22 mouse cellular contexts compared by ENCODE assay signal in the genomic region with DNA sequence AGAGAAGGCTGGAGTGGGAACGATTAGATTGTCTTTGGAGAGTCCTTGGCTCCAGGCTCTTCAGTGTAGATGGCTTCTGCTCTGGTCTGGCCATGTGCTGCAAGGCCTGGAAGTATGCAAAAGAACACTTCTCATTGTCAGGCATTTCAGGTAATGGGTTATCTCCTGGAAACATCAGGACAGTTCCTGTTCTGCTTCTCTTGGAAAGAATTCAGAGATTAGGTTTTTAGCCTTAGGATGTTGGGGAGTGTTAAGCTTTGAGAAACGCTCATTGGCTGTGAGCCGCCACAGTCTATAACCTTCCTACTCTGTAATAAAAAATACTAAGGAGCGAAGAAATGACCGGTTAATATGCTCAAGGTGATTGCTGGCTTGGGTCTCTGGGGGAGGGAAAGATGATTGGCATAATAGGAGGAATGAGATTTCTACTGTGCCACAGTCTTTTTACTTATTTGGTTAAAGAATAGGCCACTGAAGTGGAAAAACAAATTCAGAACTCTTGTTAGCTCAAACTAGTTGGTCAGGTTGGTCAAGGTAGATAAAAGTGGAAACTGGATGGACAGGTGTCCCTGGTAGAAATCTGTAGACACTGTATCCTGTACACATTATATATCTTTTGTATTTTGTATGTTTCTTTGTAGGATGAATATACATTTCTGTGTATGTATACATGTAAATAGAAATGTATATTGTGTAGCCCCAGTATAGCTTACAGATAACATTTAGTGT. TPM values are rescaled to one million over a fixed set of nuclear protein-coding genes. Genes with fewer than 3 reads are reported as not detected.
A peak's percentile ranks its signal among the peaks of the same experiment; 100 is the strongest.
DNase-seq lines count a peak whose midpoint lies in the region; ATAC-seq and TF ChIP-seq lines count a peak whose summit lies in the region.
"Had no signal": no experiment of that assay in that cellular context is flagged by ENCODE, and none has a peak within 500 bp of the region (broad histone marks: within the 10 kb centered on the region; RNA-seq: fewer than 3 reads in every experiment).

No protein-coding gene starts in this region.

- H3K9ac ChIP-seq in heart, postnatal 0 days (replicated peaks; ENCODE audit: low read depth, low read length) = no peak overlapping the region
- H3K9ac ChIP-seq in liver, embryonic 12.5 days = no peak overlapping the region
- H3K9ac ChIP-seq in liver, postnatal 0 days (replicated peaks) = no peak overlapping the region
- H3K9ac ChIP-seq: embryonic facial prominence, embryonic 12.5 days; forebrain, embryonic 13.5 days; heart, embryonic 13.5 days; hindbrain, embryonic 15.5 days; midbrain, embryonic 12.5 days had no signal

- TF ChIP-seq CTCF in heart, postnatal 0 days (IDR thresholded peaks at IDR 0.05; ENCODE audit: low read depth) = no peak
- no peak for TF ChIP-seq CTCF in liver, postnatal 0 days (IDR thresholded peaks at IDR 0.05; ENCODE audit: low read depth)

- ATAC-seq in heart, postnatal 0 days (ENCODE audit: insufficient read depth, low read depth) = no peak
- ATAC-seq in liver, embryonic 12.5 days = 0 out of 2 replicates have a peak, but pooled peaks have one; percentile 30
- no peak for ATAC-seq in liver, postnatal 0 days
- ATAC-seq: activated CD4-positive, CD25-positive, alpha-beta regulatory T cell, adult 4 months; forebrain, embryonic 13.5 days; Patski had no signal

- no peaks in the 10 kb centered on the region for H3K9me3 ChIP-seq in heart, postnatal 0 days (replicated peaks; ENCODE audit: control insufficient read depth, low read length)
- H3K9me3 ChIP-seq in liver, embryonic 12.5 days (replicated peaks) = no peaks in the 10 kb centered on the region
- H3K9me3 ChIP-seq in liver, postnatal 0 days (ENCODE audit: low read length) = no peaks in the 10 kb centered on the region
- H3K9me3 ChIP-seq: embryonic facial prominence, embryonic 12.5 days; forebrain, embryonic 13.5 days; heart, embryonic 13.5 days; hindbrain, embryonic 15.5 days; midbrain, embryonic 12.5 days had no signal

- no peaks in the 10 kb centered on the region for H3K27me3 ChIP-seq in heart, postnatal 0 days (ENCODE audit: control insufficient read depth, insufficient read depth, low read length)
- H3K27me3 ChIP-seq in liver, embryonic 12.5 days (replicated peaks) = no peaks in the 10 kb centered on the region
- no peaks in the 10 kb centered on the region for H3K27me3 ChIP-seq in liver, postnatal 0 days (ENCODE audit: insufficient read depth, low read length)
- H3K27me3 ChIP-seq: embryonic facial prominence, embryonic 12.5 days; forebrain, embryonic 13.5 days; heart, embryonic 13.5 days; hindbrain, embryonic 15.5 days; midbrain, embryonic 12.5 days; Patski had no signal

- no peak overlapping the region for H3K4me2 ChIP-seq in heart, postnatal 0 days (ENCODE audit: low read depth, low read length)
- no peak overlapping the region for H3K4me2 ChIP-seq in liver, embryonic 12.5 days
- no peak overlapping the region for H3K4me2 ChIP-seq in liver, postnatal 0 days (ENCODE audit: low read depth, low read length)
- H3K4me2 ChIP-seq: embryonic facial prominence, embryonic 12.5 days; forebrain, embryonic 13.5 days; heart, embryonic 13.5 days; hindbrain, embryonic 15.5 days; midbrain, embryonic 12.5 days had no signal

- no peak for TF ChIP-seq EP300 in heart, postnatal 0 days (IDR thresholded peaks at IDR 0.05; ENCODE audit: low read depth)
- TF ChIP-seq EP300 in liver, postnatal 0 days (IDR thresholded peaks at IDR 0.05; ENCODE audit: low read depth) = no peak

- H3K36me3 ChIP-seq in heart, postnatal 0 days (replicated peaks; ENCODE audit: control insufficient read depth, insufficient read depth, low read length) = no peaks in the 10 kb centered on the region; the same call in 1 of the 2 replicates
- no peaks in the 10 kb centered on the region for H3K36me3 ChIP-seq in liver, embryonic 12.5 days
- no peaks in the 10 kb centered on the region for H3K36me3 ChIP-seq in liver, postnatal 0 days (replicated peaks; ENCODE audit: insufficient read depth, low read length)
- H3K36me3 ChIP-seq: embryonic facial prominence, embryonic 12.5 days; G1E; heart, embryonic 13.5 days; hindbrain, embryonic 15.5 days; midbrain, embryonic 12.5 days had no signal

- H3K4me3 ChIP-seq in heart, postnatal 0 days (ENCODE audit: low read depth, low read length) = no peak overlapping the region
- H3K4me3 ChIP-seq in liver, embryonic 12.5 days = no peak overlapping the region
- no peak overlapping the region for H3K4me3 ChIP-seq in liver, postnatal 0 days (ENCODE audit: low read depth, low read length)
- H3K4me3 ChIP-seq: embryonic facial prominence, embryonic 12.5 days; erythroblast, embryonic 14.5 days; forebrain, embryonic 13.5 days; heart, embryonic 13.5 days; hindbrain, embryonic 15.5 days; midbrain, embryonic 12.5 days had no signal

- peak overlapping the region; percentile 41 for H3K27ac ChIP-seq in heart, postnatal 0 days (ENCODE audit: low read depth)
- no peak overlapping the region for H3K27ac ChIP-seq in liver, embryonic 12.5 days
- no peak overlapping the region for H3K27ac ChIP-seq in liver, postnatal 0 days (ENCODE audit: low read depth)
- H3K27ac ChIP-seq: embryonic facial prominence, embryonic 12.5 days; forebrain, embryonic 13.5 days; heart, embryonic 13.5 days; hindbrain, embryonic 15.5 days; midbrain, embryonic 12.5 days had no signal

- no peak for DNase-seq in heart, postnatal 0 days (ENCODE audit: low spot score)
- DNase-seq in heart, postnatal 4 days = no peak
- no peak for DNase-seq in liver, postnatal 0 days
- DNase-seq in R1 (ENCODE audit: low read depth, low spot score) = peak; percentile 20
- peak; percentile 97 for DNase-seq in gonadal fat pad, adult 2 months (ENCODE audit: low read depth)
- DNase-seq in frontal cortex, postnatal 25 days (ENCODE audit: low spot score in 2 of 2) = no peak
- no peak for DNase-seq in thymus, adult 18-20 months
- DNase-seq: adrenal gland, adult 8-10 months; cerebellum, adult 18-20 months; cerebellum, postnatal 14 days; kidney, adult 9 months; layer of hippocampus, postnatal 36 days had no signal

- H3K4me1 ChIP-seq in heart, postnatal 0 days (ENCODE audit: control insufficient read depth, insufficient read depth) = no peaks in the 10 kb centered on the region; the same call in 1 of the 2 replicates
- H3K4me1 ChIP-seq in liver, embryonic 12.5 days = peaks cover 7% of the 10 kb centered on the region; the same call in 1 of the 2 replicates
- no peaks in the 10 kb centered on the region for H3K4me1 ChIP-seq in liver, postnatal 0 days (ENCODE audit: insufficient read depth)
- H3K4me1 ChIP-seq: embryonic facial prominence, embryonic 12.5 days; midbrain, embryonic 12.5 days had no signal

- 81% methylated on average over 5 of the region's 5 CpGs for WGBS in heart, postnatal 0 days
- WGBS in liver, embryonic 12.5 days (ENCODE audit: insufficient replicate concordance) = 79% methylated on average over 5 of the region's 5 CpGs
- 81% methylated on average over 5 of the region's 5 CpGs for WGBS in liver, postnatal 0 days (ENCODE audit: insufficient replicate concordance)

RNA-seq across cellular contexts. Expression of a gene that starts 21.8 kb away (rescaled TPM):
- total RNA-seq in heart, postnatal 0 days (2014; rRNA removed; ENCODE audit: low replicate concordance) = 30.6 and 57.0 TPM in 2 replicates
- 30.6 and 34.7 TPM in 2 replicates for polyA plus RNA-seq in heart, postnatal 0 days (2015; fragmentation: Nextera tagmentation; extraction: Ambion mirVana)
- 10 to 100 TPM; 68.9 to 75.6 TPM for total RNA-seq in heart, postnatal 4 days (2021)
- polyA plus RNA-seq in liver, embryonic 12.5 days (2016; fragmentation: Nextera tagmentation; extraction: Ambion mirVana) = 5.1 and 5.8 TPM in 2 replicates
- 2.3 and 2.8 TPM in 2 replicates for polyA plus RNA-seq in liver, postnatal 0 days (2015; fragmentation: Nextera tagmentation; extraction: Ambion mirVana)
- 17.4 and 22.0 TPM in 2 replicates for polyA plus RNA-seq in gonadal fat pad, adult 2 months (2012; rRNA removed)
- polyA plus RNA-seq: erythroblast, embryonic 14.5 days; G1E had no signal

Comparison
In these comparisons a context has a peak if more than half of its experiments do, and no peak if none do; other contexts are left out.
1. DNase-seq: peak in R1 (single experiment) and gonadal fat pad, adult 2 months (single experiment); none in heart, postnatal 0 days (single experiment), heart, postnatal 4 days (single experiment), liver, postnatal 0 days (single experiment), frontal cortex, postnatal 25 days (0 of 2) and thymus, adult 18-20 months (0 of 2).